Mouse (Mus musculus) kidney, adult 2 months (tissue): ENCODE results near the gene Megf8. TPM values are rescaled to one million over a fixed set of nuclear protein-coding genes. Genes with fewer than 3 reads are reported as not detected.

Experiments
- DNase-seq: peaks from one replicate; pipeline ENCODE4 v3.0.0; 2021
- H3K27ac ChIP-seq: fragments of 200-500 bp; 2 replicates; pipeline ENCODE4 v1.5.1; 2012; ENCODE audit warnings: low read depth, low read length, control low read depth, inconsistent platforms; ENCODE audit not compliant: insufficient read depth
- H3K27me3 ChIP-seq: fragments of 200-500 bp; replicated peaks from 2 replicates; pipeline ENCODE4 v1.6.1; 2012; ENCODE audit warnings: mild to moderate bottlenecking, moderate library complexity, low read length, inconsistent platforms; ENCODE audit not compliant: control insufficient read depth, insufficient read depth
- H3K36me3 ChIP-seq: fragments of 200-500 bp; 2 replicates; pipeline ENCODE4 v1.6.1; 2012; ENCODE audit warnings: mild to moderate bottlenecking, moderate library complexity, low read length, inconsistent platforms; ENCODE audit not compliant: control insufficient read depth, insufficient read depth
- H3K4me1 ChIP-seq: fragments of 200-500 bp; 2 replicates; pipeline ENCODE4 v1.6.1; 2011; ENCODE audit warnings: low read length; ENCODE audit not compliant: control insufficient read depth, insufficient read depth
- H3K4me3 ChIP-seq: fragments of 200-500 bp; 2 replicates; pipeline ENCODE4 v1.5.1; 2011; ENCODE audit warnings: mild to moderate bottlenecking, low read depth, low read length, control low read depth; ENCODE audit not compliant: insufficient read depth
- CTCF ChIP-seq: fragments of 200-500 bp; conservative IDR thresholded peaks from 2 replicates; pipeline ENCODE4 v1.5.1; 2011; ENCODE audit warnings: low read depth, mild to moderate bottlenecking, control low read depth, low read length, moderate library complexity, mixed read lengths; ENCODE audit not compliant: insufficient read depth, insufficient read length
- POLR2A ChIP-seq: fragments of 200-500 bp; IDR thresholded peaks from one replicate; pipeline ENCODE4 v1.6.1; 2011; ENCODE audit warnings: low read depth, low read length, control low read depth
- WGBS: fragments of 180-500 bp; shearing (Covaris S2); methylation state at CpG from one replicate; pipeline ENCODE4 v1.1.7; 2018; 5-methylcytosine and 5-hydroxymethylcytosine counted together
- polyA plus RNA-seq: library from polyadenylated mRNA; depleted of rRNA; stranded (reverse); fragments of >200 nt; gene quantifications from 2 replicates; pipeline ENCODE4 v1.2.3, GENCODE M21; 2012

Gene Megf8
- polyA plus RNA-seq, 1 experiment, result 23.5 TPM

DNA sequence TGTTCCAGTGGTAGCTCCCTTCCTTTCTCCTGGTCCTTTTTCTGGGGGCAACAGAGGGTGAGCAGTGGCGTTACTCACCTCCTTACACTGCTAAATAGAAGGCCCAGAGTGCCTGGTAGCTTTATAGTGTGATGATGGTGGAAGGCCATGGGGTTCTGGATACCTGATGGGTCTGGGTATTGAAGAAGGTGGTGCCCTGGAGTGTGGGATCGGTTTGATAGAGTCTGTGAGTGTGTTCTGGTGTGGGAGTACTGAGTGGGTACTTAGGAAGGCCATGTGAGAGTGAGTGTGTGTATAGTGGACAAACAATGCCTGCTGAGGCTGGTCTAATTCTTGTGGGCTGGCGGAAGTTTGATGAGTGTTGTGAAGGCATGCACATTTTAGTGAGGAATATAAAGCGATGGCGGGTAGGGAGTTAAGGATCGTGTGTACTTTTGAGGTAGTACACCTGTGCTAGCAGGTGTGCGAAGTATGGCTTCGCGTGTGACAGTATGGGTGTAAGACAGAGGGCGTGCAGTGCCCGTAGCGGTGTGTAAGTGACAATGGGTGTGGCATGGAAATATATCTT, 35.7 kb upstream of the Megf8 start:
- peaks cover 29% of the 10 kb centered on the region for H3K4me1 ChIP-seq
- H3K36me3 ChIP-seq, result no peaks in the 10 kb centered on the region; the same call in 1 of the 2 replicates
- TF ChIP-seq CTCF (no peak), POLR2A (no peak)
- 26% methylated on average over 12 of the region's 12 CpGs for WGBS
- H3K4me3 ChIP-seq, result peak overlapping the region; percentile 37
- peak overlapping the region; percentile 88 for H3K27ac ChIP-seq
- no peaks in the 10 kb centered on the region for H3K27me3 ChIP-seq
- DNase-seq, result no peak

GRCm38 (mm10) chr7:25281734-25282601, 35.0 kb upstream of the Megf8 start:
- Histone ChIP-seq H3K27ac (peak overlapping the region; percentile 88), H3K4me1 (peaks cover 28% of the 10 kb centered on the region), H3K4me3 (peak overlapping the region; percentile 67), H3K36me3 (no peaks in the 10 kb centered on the region; the same call in 1 of the 2 replicates), H3K27me3 (no peaks in the 10 kb centered on the region)
- 2% methylated on average over 92 of the region's 108 CpGs for WGBS
- no peak for TF ChIP-seq CTCF
- TF ChIP-seq POLR2A, result peak; percentile 62
- DNase-seq, result peak; percentile 99

DNA sequence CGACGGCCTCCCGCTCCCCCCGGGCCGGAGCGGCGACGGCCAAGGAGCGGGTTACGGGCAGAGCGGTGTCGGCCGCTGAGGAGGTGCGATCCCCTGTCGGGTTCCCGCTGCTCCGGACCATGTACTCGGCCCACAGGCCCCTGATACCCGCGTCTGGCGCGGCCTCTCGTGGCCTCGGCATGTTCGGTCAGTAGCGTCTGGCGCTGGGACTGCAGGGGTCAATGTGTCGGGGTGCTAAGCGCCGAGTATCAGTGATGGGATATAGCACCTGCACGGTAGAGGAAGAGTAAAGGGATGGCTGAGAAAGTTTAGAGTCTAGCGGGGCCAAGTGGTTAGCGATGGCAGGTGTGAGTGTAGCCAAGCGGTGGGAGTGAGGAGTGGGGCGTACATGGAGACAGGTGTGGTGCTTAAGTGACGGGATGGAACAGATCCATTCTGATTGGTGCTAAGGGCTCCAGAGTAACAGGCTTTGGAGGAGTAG, 34.2 kb upstream of the Megf8 start:
- WGBS, result 1% methylated on average over 30 of the region's 36 CpGs
- H3K4me3 ChIP-seq, result peak overlapping the region; percentile 67
- DNase-seq, result peak; percentile 57
- no peaks in the 10 kb centered on the region; the same call in 1 of the 2 replicates for H3K36me3 ChIP-seq
- no peaks in the 10 kb centered on the region for H3K27me3 ChIP-seq
- TF ChIP-seq POLR2A (no peak), CTCF (no peak)
- peak overlapping the region; percentile 21; the same call in 1 of the 2 replicates for H3K27ac ChIP-seq
- peaks cover 23% of the 10 kb centered on the region for H3K4me1 ChIP-seq

GRCm38 (mm10) chr7:25283637-25284036, 33.3 kb upstream of the Megf8 start:
- no peak overlapping the region for H3K27ac ChIP-seq
- no peak for TF ChIP-seq POLR2A
- TF ChIP-seq CTCF, result no peak
- DNase-seq, result no peak
- no peaks in the 10 kb centered on the region for H3K27me3 ChIP-seq
- H3K4me3 ChIP-seq, result no peak overlapping the region
- 53% methylated on average over 5 of the region's 5 CpGs for WGBS
- no peaks in the 10 kb centered on the region; the same call in 1 of the 2 replicates for H3K36me3 ChIP-seq
- peaks cover 20% of the 10 kb centered on the region for H3K4me1 ChIP-seq

DNA sequence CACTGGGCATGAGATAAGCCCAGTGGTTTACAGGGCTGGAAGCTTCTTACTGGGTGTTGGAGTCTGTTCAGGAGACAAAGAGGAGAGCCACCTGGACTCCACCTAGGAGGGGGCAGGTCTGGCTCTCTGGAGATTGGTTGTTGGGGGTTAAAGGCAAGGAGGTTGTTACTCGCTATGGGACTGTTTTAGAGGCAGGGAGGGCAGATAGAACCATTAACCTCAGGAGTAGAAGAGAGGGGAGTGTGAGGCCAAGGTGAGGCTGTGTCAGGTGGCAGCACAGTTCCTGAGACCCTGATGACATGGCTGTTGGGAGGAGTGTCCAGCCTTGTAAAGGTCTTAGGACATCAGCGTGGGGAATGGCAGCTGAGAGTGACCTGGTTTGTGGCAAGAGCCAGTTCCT, 32.8 kb upstream of the Megf8 start:
- DNase-seq, result no peak
- WGBS, result 63% methylated on average over 2 of the region's 2 CpGs
- no peaks in the 10 kb centered on the region; the same call in 1 of the 2 replicates for H3K36me3 ChIP-seq
- H3K4me1 ChIP-seq, result peaks cover 20% of the 10 kb centered on the region
- TF ChIP-seq POLR2A, result no peak
- TF ChIP-seq CTCF, result no peak
- H3K27me3 ChIP-seq, result no peaks in the 10 kb centered on the region
- H3K27ac ChIP-seq, result no peak overlapping the region
- H3K4me3 ChIP-seq, result no peak overlapping the region

DNA sequence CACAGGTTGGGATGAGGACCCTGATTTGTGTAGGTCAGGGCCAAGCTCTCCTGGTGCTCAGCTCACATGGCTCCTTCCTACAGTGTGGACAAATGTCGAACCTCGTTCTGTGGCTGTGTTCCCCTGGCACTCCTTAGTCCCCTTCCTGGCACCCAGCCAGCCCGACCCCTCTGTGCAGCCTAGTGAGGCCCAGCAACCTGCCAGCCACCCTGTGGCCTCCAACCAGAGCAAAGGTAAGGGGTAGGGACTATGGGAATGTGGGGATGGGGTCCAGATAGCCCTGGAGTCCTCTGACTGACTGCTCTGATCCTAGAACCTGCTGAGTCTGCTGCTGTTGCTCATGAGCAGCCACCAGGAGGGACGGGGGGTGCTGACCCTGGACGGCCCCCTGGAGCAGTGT, 32.2 kb upstream of the Megf8 start:
- H3K4me1 ChIP-seq, result peaks cover 20% of the 10 kb centered on the region
- no peak for DNase-seq
- H3K4me3 ChIP-seq, result no peak overlapping the region
- H3K27ac ChIP-seq, result no peak overlapping the region
- WGBS, result 53% methylated on average over 5 of the region's 5 CpGs
- no peaks in the 10 kb centered on the region; the same call in 1 of the 2 replicates for H3K36me3 ChIP-seq
- H3K27me3 ChIP-seq, result no peaks in the 10 kb centered on the region
- TF ChIP-seq POLR2A (no peak), CTCF (no peak)

DNA sequence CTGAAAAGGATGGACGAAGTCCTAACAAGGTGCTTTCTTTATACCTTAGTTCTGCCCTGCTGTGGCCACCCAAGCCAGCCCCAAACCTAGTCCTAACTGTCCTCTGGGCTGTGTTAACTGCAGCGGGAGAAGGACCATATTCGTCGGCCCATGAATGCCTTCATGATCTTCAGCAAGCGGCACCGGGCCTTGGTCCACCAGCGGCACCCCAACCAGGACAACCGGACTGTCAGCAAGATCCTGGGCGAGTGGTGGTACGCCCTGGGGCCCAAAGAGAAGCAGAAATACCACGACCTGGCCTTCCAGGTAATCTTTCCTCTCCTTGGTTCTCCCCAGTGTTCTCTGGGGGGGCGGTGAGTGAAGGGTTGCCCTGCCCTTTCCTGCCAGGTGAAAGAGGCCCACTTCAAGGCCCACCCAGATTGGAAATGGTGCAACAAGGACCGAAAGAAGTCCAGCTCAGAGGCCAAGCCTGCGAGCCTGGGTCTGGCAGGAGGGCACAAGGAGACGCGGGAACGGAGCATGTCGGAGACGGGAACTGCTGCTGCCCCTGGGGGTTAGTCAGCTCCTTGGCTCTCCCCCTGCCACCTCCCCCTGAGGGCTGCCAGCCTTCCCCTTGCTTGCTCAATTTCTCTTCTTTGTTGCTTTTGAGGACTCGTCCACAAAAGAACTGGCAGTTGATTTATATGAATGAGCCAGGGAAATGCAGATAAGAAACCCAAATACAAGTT, 31.3 kb upstream of the Megf8 start:
- WGBS, result 92% methylated on average over 20 of the region's 20 CpGs
- Histone ChIP-seq H3K4me1 (peaks cover 15% of the 10 kb centered on the region), H3K27me3 (no peaks in the 10 kb centered on the region), H3K4me3 (no peak overlapping the region), H3K36me3 (no peaks in the 10 kb centered on the region; the same call in 1 of the 2 replicates), H3K27ac (no peak overlapping the region)
- TF ChIP-seq POLR2A, result no peak
- no peak for TF ChIP-seq CTCF
- DNase-seq, result no peak
